Mouse (Mus musculus) liver, embryonic 14.5 days (tissue): ENCODE measurements at regions not wholly inside any gene's neighbourhood (a gene's known extent, or its start where the extent isn't known, plus 50 kb on each side); places are given as distances from the start of the nearest gene placed in this dataset.

ENCODE experiments used
- CTCF ChIP-seq: IDR thresholded peaks from 2 replicates; pipeline ENCODE4 v1.5.1; 2016; ENCODE audit warnings: antibody characterized with exemption, low read depth, control low read depth
- EP300 ChIP-seq: IDR thresholded peaks from 2 replicates; pipeline ENCODE4 v1.6.1; 2016; ENCODE audit warnings: antibody characterized with exemption, low read depth

DNA sequence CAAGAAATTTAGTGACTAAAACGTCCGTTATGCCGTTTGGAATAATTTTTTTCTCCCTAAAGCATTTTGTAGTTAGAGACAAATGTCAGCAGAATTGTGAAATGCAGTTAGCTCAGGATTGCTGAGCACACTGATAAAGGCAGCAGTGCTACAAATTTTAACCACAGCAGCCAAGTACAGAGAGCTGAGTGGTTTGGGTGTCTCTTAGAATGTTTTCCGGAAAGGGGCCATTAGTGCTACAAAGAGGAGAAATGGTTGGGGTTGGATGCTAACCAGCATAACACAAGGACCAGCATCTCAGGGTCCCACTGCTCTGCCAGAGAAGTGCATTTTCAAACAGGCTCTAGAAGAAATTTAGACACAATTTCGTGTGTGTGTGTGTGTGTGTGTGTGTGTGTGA, 91.2 kb upstream of the Zic1 start:
- TF ChIP-seq CTCF (no peak), EP300 (no peak)
